Mouse (Mus musculus) ES-Bruce4 (cell line): Measurements from ENCODE around the gene Glul.

ENCODE experiments used
- CTCF ChIP-seq: IDR thresholded peaks from one replicate; pipeline ENCODE4 v1.8.1; 2011; ENCODE audit warnings: low read depth, low read length
- EP300 ChIP-seq: IDR thresholded peaks from 2 replicates; pipeline ENCODE4 v1.6.1; 2011; ENCODE audit warnings: low read depth, low read length; ENCODE audit not compliant: insufficient read depth

DNA sequence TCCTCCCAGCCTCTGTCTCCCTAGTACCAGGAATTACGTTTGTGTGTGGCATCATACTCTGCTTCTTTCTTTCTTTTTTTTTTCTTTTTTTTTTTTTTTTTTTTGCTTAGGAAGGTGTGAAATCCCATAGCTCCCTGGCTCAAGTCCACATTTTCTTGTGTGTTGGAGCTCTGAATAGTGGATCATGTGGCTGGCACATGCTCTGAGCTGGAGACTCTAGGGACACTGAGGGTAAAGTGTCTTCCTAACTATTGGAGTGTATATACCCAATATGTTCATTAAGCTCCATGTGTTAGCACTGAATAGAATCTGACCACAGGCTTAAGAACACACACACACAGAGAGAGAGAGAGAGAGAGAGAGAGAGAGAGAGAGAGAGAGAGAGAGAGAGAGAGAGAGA is 34.0 kb downstream of the Glul start:
- TF ChIP-seq CTCF = no peak
- no peak for TF ChIP-seq EP300
